Mouse (Mus musculus) lung, postnatal 0 days (tissue): ENCODE measurements at regions not wholly inside any gene's neighbourhood (a gene's known extent, or its start where the extent isn't known, plus 50 kb on each side); places are given as distances from the start of the nearest gene placed in this dataset.

Experiments
- ATAC-seq: fragments of 200-750 bp; cut with Nextera tagmentation; 2 replicates; pipeline ENCODE4 v1.8.0; 2017; ENCODE audit warnings: moderate library complexity
- DNase-seq: peaks from one replicate; pipeline ENCODE4 v3.0.0-alpha.2; 2016; ENCODE audit warnings: low spot score
- H3K27ac ChIP-seq: fragments of 300-500 bp; sonication (generic); 2 replicates; pipeline ENCODE4 v1.5.1; 2014; ENCODE audit warnings: antibody characterized with exemption, mild to moderate bottlenecking, low read length, mixed read lengths
- H3K27me3 ChIP-seq: fragments of 300-500 bp; sonication (generic); replicated peaks from 2 replicates; pipeline ENCODE4 v1.6.1; 2014; ENCODE audit warnings: low read length, mixed read lengths; ENCODE audit not compliant: insufficient read depth
- H3K36me3 ChIP-seq: fragments of 300-500 bp; sonication (generic); 2 replicates; pipeline ENCODE4 v1.6.1; 2014; ENCODE audit warnings: low read length, mixed read lengths; ENCODE audit not compliant: insufficient read depth
- H3K4me1 ChIP-seq: fragments of 300-500 bp; sonication (generic); 2 replicates; pipeline ENCODE4 v1.6.1; 2014; ENCODE audit warnings: antibody characterized with exemption, low read depth, low read length, mixed read lengths; ENCODE audit not compliant: insufficient read depth
- H3K4me2 ChIP-seq: fragments of 300-500 bp; sonication (generic); replicated peaks from 2 replicates; pipeline ENCODE4 v1.6.1; 2014; ENCODE audit warnings: low read depth, mild to moderate bottlenecking, low read length, moderate library complexity, mixed read lengths
- H3K4me3 ChIP-seq: fragments of 300-500 bp; sonication (generic); 2 replicates; pipeline ENCODE4 v1.5.1; 2014; ENCODE audit warnings: low read depth, low read length
- H3K9ac ChIP-seq: fragments of 300-500 bp; sonication (generic); replicated peaks from 2 replicates; pipeline ENCODE4 v1.6.1; 2014; ENCODE audit warnings: low read depth, mild to moderate bottlenecking
- H3K9me3 ChIP-seq: fragments of 300-500 bp; sonication (generic); 2 replicates; pipeline ENCODE4 v1.6.1; 2016; ENCODE audit warnings: low read length, mixed read lengths
- CTCF ChIP-seq: IDR thresholded peaks from 2 replicates; pipeline ENCODE4 v1.5.1; 2016; ENCODE audit warnings: antibody characterized with exemption, mild to moderate bottlenecking
- EP300 ChIP-seq: IDR thresholded peaks from 2 replicates; pipeline ENCODE4 v1.6.1; 2016; ENCODE audit warnings: antibody characterized with exemption, mild to moderate bottlenecking, control low read depth
- WGBS: fragments of 180-500 bp; shearing (Covaris S2); extraction: QIAGEN DNeasy Blood & Tissue Kit; methylation state at CpG from one replicate; pipeline ENCODE4 v1.1.7; 2014; 5-methylcytosine and 5-hydroxymethylcytosine counted together

DNA sequence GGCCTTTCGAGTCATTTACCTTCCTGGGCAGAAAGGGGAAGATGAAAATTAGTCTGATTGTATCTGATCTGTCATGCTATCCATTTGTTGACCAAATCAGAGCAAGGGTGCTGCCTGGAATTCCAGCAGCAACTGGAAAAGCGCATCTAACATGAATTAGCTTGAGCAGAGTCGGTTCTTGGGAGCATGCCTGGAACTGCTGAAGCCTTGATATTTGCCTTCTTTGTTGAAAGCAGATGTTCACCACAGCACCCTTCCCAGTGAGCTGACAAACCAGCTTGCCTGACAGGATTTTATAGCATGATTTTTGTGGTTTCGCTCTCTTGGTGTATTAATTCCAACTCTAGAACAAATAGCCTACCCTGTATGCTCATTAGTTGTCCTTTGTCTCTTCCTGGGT is 168.0 kb upstream of the Fat1 start:
- DNase-seq (no peak), ATAC-seq (no peak)
- Histone ChIP-seq H3K4me1 (no peaks in the 10 kb centered on the region), H3K27me3 (no peaks in the 10 kb centered on the region), H3K4me3 (no peak overlapping the region), H3K9me3 (no peaks in the 10 kb centered on the region), H3K4me2 (no peak overlapping the region), H3K36me3 (no peaks in the 10 kb centered on the region), H3K27ac (no peak overlapping the region), H3K9ac (no peak overlapping the region)
- 69% methylated on average over 4 of the region's 4 CpGs for WGBS
- TF ChIP-seq EP300 (no peak), CTCF (no peak)

DNA sequence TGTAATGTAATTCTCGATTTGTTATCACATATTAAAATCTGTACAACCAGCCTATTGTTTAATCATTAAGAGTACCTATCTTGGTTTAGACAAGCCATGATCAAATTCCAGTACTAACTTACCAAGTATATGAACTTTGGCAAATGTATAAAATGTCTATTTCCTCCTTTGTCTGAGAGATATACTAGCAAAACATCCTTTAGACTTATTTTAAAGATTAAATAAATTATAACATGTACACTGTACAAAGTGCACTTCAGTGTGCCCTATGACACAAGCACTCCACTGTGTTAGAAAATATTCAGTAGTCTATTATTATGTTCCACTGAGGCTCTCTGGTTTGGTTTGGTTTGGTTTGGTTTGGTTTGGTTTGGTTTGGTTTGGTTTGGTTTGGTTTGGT is 156.0 kb upstream of the Fat1 start:
- H3K27ac ChIP-seq = no peak overlapping the region
- H3K36me3 ChIP-seq = no peaks in the 10 kb centered on the region
- H3K9ac ChIP-seq = no peak overlapping the region
- H3K27me3 ChIP-seq = no peaks in the 10 kb centered on the region
- no peak overlapping the region for H3K4me3 ChIP-seq
- 54% methylated on average over 1 of the region's 1 CpGs for WGBS
- H3K9me3 ChIP-seq = no peaks in the 10 kb centered on the region
- ATAC-seq = no peak
- no peak overlapping the region for H3K4me2 ChIP-seq
- no peak for TF ChIP-seq EP300
- TF ChIP-seq CTCF = no peak
- DNase-seq = no peak
- H3K4me1 ChIP-seq = no peaks in the 10 kb centered on the region

DNA sequence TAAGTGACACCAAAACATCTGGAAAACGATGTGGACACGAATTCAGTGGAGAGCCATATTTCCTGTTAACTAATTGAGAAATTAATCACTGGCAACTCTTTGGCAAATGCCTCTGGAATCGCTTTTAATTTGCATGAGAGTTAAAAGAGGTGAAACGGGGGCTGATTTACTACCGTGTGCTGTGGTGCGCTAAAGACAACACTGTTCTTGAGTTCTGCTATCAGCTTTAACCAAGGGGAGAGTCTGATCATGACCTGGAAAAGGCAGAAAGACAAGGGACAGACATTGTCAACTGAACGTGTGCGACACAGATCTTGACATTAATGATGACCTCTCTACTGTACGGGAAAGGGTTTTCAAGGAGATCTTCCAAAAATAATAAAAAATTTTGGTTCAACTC is 152.8 kb upstream of the Fat1 start:
- no peaks in the 10 kb centered on the region for H3K36me3 ChIP-seq
- WGBS = 82% methylated on average over 9 of the region's 9 CpGs
- DNase-seq (no peak), ATAC-seq (no peak)
- H3K27ac ChIP-seq = no peak overlapping the region
- TF ChIP-seq EP300 (no peak), CTCF (no peak)
- H3K9ac ChIP-seq = no peak overlapping the region
- no peaks in the 10 kb centered on the region for H3K27me3 ChIP-seq
- H3K9me3 ChIP-seq = no peaks in the 10 kb centered on the region
- H3K4me2 ChIP-seq = no peak overlapping the region
- H3K4me3 ChIP-seq = no peak overlapping the region
- H3K4me1 ChIP-seq = no peaks in the 10 kb centered on the region

DNA sequence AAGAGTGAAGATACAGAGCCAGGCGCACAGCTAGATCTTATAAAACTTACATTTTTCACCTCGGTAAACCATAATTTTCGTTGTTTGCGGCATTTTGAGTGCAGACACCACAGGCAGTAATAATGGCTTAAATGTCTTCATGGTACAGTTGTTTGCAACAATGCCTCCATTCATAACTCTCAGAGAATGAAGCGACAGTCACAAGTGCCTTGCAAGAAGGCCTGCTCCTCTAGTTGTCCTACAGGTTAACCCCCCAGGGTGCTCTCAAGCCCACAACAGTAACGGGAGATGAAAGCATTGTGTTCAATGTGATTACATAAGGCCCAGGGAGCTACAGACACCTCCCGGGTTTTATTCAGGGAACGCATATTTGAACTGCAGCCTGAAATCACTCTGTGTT is 150.1 kb upstream of the Fat1 start:
- TF ChIP-seq EP300 = no peak
- TF ChIP-seq CTCF = no peak
- H3K9me3 ChIP-seq = no peaks in the 10 kb centered on the region
- no peak for DNase-seq
- H3K4me1 ChIP-seq = no peaks in the 10 kb centered on the region
- no peak overlapping the region for H3K9ac ChIP-seq
- no peak overlapping the region for H3K27ac ChIP-seq
- no peaks in the 10 kb centered on the region for H3K36me3 ChIP-seq
- no peak overlapping the region for H3K4me2 ChIP-seq
- no peaks in the 10 kb centered on the region for H3K27me3 ChIP-seq
- no peak for ATAC-seq
- H3K4me3 ChIP-seq = no peak overlapping the region
- WGBS = 77% methylated on average over 8 of the region's 8 CpGs

DNA sequence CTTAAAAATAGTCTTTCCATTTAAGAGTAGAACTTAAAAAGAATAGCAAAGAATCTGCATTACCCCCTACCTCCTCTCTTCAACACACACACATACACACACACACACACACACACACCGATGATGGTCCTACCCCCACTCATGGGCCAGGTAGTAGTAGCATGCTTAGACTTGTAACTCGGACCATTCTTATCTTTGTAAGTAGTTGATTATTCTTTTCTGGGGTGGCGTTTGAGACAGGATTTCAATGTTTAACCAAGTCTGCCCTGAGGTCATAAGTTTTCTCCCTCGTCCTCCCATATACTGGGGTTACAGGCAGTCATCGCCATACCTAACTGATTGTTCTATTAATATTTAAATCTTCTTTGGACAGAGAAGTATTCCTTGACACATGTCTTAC is 148.5 kb upstream of the Fat1 start:
- DNase-seq (no peak), ATAC-seq (no peak)
- 57% methylated on average over 5 of the region's 5 CpGs for WGBS
- no peak overlapping the region for H3K27ac ChIP-seq
- no peaks in the 10 kb centered on the region for H3K9me3 ChIP-seq
- no peaks in the 10 kb centered on the region for H3K4me1 ChIP-seq
- H3K36me3 ChIP-seq = no peaks in the 10 kb centered on the region
- no peak overlapping the region for H3K9ac ChIP-seq
- no peak overlapping the region for H3K4me2 ChIP-seq
- H3K4me3 ChIP-seq = no peak overlapping the region
- H3K27me3 ChIP-seq = no peaks in the 10 kb centered on the region
- TF ChIP-seq EP300 = no peak
- no peak for TF ChIP-seq CTCF

DNA sequence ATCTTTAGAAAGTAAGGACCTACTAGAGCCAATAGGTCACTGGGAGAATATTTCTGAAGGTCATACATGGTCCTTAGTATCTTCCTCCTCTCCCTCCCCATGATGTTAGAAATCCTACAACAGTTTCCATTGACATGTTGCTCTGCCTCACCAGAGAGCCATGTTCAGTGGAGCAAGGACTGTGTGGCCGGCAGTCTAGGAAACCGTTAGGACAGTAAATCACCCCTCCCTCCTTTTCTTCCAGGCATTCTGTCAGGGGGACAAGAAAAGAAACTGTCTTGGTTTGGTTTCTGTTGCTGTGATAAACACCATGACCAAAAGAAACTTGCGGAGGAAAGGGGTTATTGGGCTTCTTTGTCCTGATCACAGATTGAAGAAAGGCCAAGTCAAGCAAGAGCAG is 147.0 kb upstream of the Fat1 start:
- H3K4me2 ChIP-seq = no peak overlapping the region
- no peaks in the 10 kb centered on the region for H3K27me3 ChIP-seq
- H3K9ac ChIP-seq = no peak overlapping the region
- ATAC-seq (no peak), DNase-seq (no peak)
- no peak overlapping the region for H3K27ac ChIP-seq
- no peaks in the 10 kb centered on the region for H3K9me3 ChIP-seq
- 83% methylated on average over 3 of the region's 3 CpGs for WGBS
- no peaks in the 10 kb centered on the region for H3K4me1 ChIP-seq
- no peak for TF ChIP-seq CTCF
- no peak for TF ChIP-seq EP300
- H3K4me3 ChIP-seq = no peak overlapping the region
- H3K36me3 ChIP-seq = no peaks in the 10 kb centered on the region

DNA sequence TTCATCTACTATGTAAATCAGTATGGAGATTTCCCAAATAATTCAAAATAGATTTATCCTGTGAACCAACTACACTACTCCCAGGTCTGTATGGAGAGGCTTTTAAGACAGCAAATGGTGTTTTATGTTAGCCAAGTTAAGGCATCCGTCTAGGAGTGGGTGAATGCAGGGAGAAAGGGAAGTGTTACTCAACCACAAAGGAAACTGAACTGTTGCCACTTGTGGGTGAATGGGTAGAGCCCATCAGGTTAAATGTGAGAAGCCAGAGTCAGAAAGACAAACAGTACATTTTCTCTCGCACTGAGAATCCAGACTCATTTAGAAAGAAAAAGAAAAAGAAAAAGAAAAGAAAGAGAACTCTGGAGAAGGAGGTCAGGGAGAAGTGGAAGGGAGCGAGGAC is 135.7 kb upstream of the Fat1 start:
- Histone ChIP-seq H3K27me3 (no peaks in the 10 kb centered on the region), H3K36me3 (no peaks in the 10 kb centered on the region), H3K27ac (no peak overlapping the region), H3K4me1 (no peaks in the 10 kb centered on the region), H3K9ac (no peak overlapping the region), H3K4me3 (no peak overlapping the region), H3K9me3 (no peaks in the 10 kb centered on the region), H3K4me2 (no peak overlapping the region)
- DNase-seq (no peak), ATAC-seq (no peak)
- WGBS = 68% methylated on average over 3 of the region's 3 CpGs
- no peak for TF ChIP-seq EP300
- TF ChIP-seq CTCF = no peak
